Mouse (Mus musculus) bone marrow macrophage, adult 2 months (primary cell): ENCODE measurements around the gene Pax1.

Source experiments
- CTCF ChIP-seq: IDR thresholded peaks from 2 replicates; pipeline ENCODE4 v1.5.1; 2012; ENCODE audit warnings: low read depth, mild to moderate bottlenecking, low read length, moderate library complexity
- POLR2A ChIP-seq: IDR thresholded peaks from 2 replicates; pipeline ENCODE4 v1.6.1; 2012; ENCODE audit warnings: mild to moderate bottlenecking, low read depth, low read length, borderline replicate concordance

- TF ChIP-seq CTCF = no peak
- TF ChIP-seq POLR2A = no peak
These were observed 53.3 kb downstream of the Pax1 start for GRCm38 (mm10) chr2:147415037-147415436.
